34 mouse cellular contexts compared by ENCODE assay signal in the genomic region with DNA sequence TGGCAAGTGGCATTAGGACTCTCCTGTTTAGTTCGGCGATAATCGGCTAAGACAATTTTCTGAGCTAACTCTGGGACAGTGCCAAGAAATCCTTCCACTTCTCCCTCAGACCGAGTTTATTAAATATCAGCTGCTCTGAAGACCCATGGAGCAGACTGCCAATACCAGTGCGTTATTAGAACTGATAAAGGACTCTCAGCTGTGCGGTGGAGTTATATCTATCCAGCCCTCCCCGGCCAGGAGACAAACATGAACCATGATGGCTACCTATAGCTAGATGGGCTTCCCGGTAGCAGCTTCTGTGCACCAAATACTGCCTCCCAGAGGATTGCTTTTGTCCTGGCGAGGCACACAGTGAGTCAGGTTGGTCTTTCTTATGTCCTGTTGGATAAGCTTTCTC.
A peak's percentile ranks its signal among the peaks of the same experiment; 100 is the strongest.
DNase-seq lines count a peak whose midpoint lies in the region; ATAC-seq and TF ChIP-seq lines count a peak whose summit lies in the region.
"Had no signal": no experiment of that assay in that cellular context is flagged by ENCODE, and none has a peak within 500 bp of the region (broad histone marks: within the 10 kb centered on the region; RNA-seq: fewer than 3 reads in every experiment).

No protein-coding gene starts in this region.

- TF ChIP-seq POLR2A in limb, embryonic 14.5 days (IDR thresholded peaks at IDR 0.05; ENCODE audit: borderline replicate concordance, extremely low read depth, insufficient read depth, insufficient read length) = no peak

- H3K27me3 ChIP-seq in forebrain, embryonic 14.5 days (replicated peaks; ENCODE audit: control insufficient read depth, insufficient read depth, low read length) = no peaks in the 10 kb centered on the region
- H3K27me3 ChIP-seq in forebrain, embryonic 15.5 days = no peaks in the 10 kb centered on the region
- H3K27me3 ChIP-seq in limb, embryonic 14.5 days (ENCODE audit: control insufficient read depth, insufficient read depth, low read length) = no peaks in the 10 kb centered on the region
- H3K27me3 ChIP-seq in limb, embryonic 10.5 days (ENCODE audit: low read depth, poor library complexity, severe bottlenecking) = no peaks in the 10 kb centered on the region
- H3K27me3 ChIP-seq: embryonic facial prominence, embryonic 12.5 days; heart, embryonic 15.5 days; hindbrain, embryonic 12.5 days; kidney, embryonic 15.5 days; limb, embryonic 15.5 days; lung, embryonic 15.5 days; neural tube, embryonic 12.5 days had no signal

- no peak overlapping the region for H3K4me3 ChIP-seq in forebrain, embryonic 14.5 days (ENCODE audit: low read depth, low read length)
- no peak overlapping the region for H3K4me3 ChIP-seq in forebrain, embryonic 15.5 days
- no peak overlapping the region for H3K4me3 ChIP-seq in limb, embryonic 14.5 days (replicated peaks; ENCODE audit: low read length)
- H3K4me3 ChIP-seq in limb, embryonic 10.5 days = no peak overlapping the region
- H3K4me3 ChIP-seq: embryonic facial prominence, embryonic 12.5 days; forebrain, embryonic 10.5 days; heart, embryonic 10.5 days; heart, embryonic 15.5 days; hindbrain, embryonic 12.5 days; kidney, embryonic 15.5 days; layer of hippocampus, adult 2 months; limb, embryonic 15.5 days; lung, embryonic 15.5 days; midbrain, embryonic 10.5 days; myocyte; neural tube, embryonic 12.5 days had no signal

- no peak overlapping the region for H3K27ac ChIP-seq in forebrain, embryonic 14.5 days (ENCODE audit: low read depth, low read length)
- no peak overlapping the region for H3K27ac ChIP-seq in forebrain, embryonic 15.5 days (replicated peaks)
- no peak overlapping the region for H3K27ac ChIP-seq in limb, embryonic 14.5 days (replicated peaks; ENCODE audit: low read depth, low read length)
- H3K27ac ChIP-seq in limb, embryonic 10.5 days = no peak overlapping the region
- H3K27ac ChIP-seq: embryonic facial prominence, embryonic 12.5 days; forebrain, embryonic 10.5 days; heart, embryonic 10.5 days; heart, embryonic 15.5 days; hindbrain, embryonic 12.5 days; kidney, embryonic 15.5 days; layer of hippocampus, adult 2 months; limb, embryonic 15.5 days; liver, embryonic 14.5 days; lung, embryonic 15.5 days; macrophage; midbrain, embryonic 10.5 days; neural tube, embryonic 12.5 days had no signal

- H3K4me1 ChIP-seq in forebrain, embryonic 14.5 days (ENCODE audit: control insufficient read depth, insufficient read depth, low read length) = no peaks in the 10 kb centered on the region
- no peaks in the 10 kb centered on the region for H3K4me1 ChIP-seq in forebrain, embryonic 15.5 days
- peaks cover 3% of the 10 kb centered on the region; the same call in 1 of the 2 replicates for H3K4me1 ChIP-seq in limb, embryonic 14.5 days (ENCODE audit: control insufficient read depth, insufficient read depth, low read length)
- H3K4me1 ChIP-seq in limb, embryonic 10.5 days = peaks cover 4% of the 10 kb centered on the region; the same call in 1 of the 2 replicates
- H3K4me1 ChIP-seq: embryonic facial prominence, embryonic 12.5 days; forebrain, embryonic 10.5 days; heart, embryonic 10.5 days; heart, embryonic 15.5 days; hindbrain, embryonic 12.5 days; midbrain, embryonic 10.5 days; neural tube, embryonic 12.5 days had no signal

- no peak overlapping the region for H3K4me2 ChIP-seq in forebrain, embryonic 14.5 days (ENCODE audit: low read length)
- no peak overlapping the region for H3K4me2 ChIP-seq in forebrain, embryonic 15.5 days (replicated peaks)
- no peak overlapping the region for H3K4me2 ChIP-seq in limb, embryonic 14.5 days (replicated peaks; ENCODE audit: low read depth, low read length, severe bottlenecking)
- H3K4me2 ChIP-seq: embryonic facial prominence, embryonic 12.5 days; heart, embryonic 15.5 days; hindbrain, embryonic 12.5 days; kidney, embryonic 15.5 days; limb, embryonic 15.5 days; lung, embryonic 15.5 days; neural tube, embryonic 12.5 days had no signal

- peak; percentile 21 for DNase-seq in forebrain, embryonic 14.5 days (ENCODE audit: low spot score)
- DNase-seq in limb, embryonic 14.5 days (ENCODE audit: low spot score) = peak; percentile 39
- DNase-seq in limb, embryonic 10.5 days (ENCODE audit: low spot score) = no peak
- DNase-seq in ES-CJ7 (ENCODE audit: low read depth, low spot score) (peak; percentile 61), ZHBTc4 (ENCODE audit: low read depth, low spot score) (peak; percentile 46)
- no peak for DNase-seq in layer of hippocampus, postnatal 10 days (ENCODE audit: low spot score in 2 of 2)
- DNase-seq in adrenal gland, postnatal 14 days = no peak
- DNase-seq: adrenal gland, adult 8-10 months; cerebellum, adult 11 months; cerebellum, adult 9-10 months; cerebellum, postnatal 36 days; gastrocnemius, postnatal 14 days; kidney, adult 18-20 months; kidney, postnatal 36 days; retina, postnatal 1 day; spleen, adult 18-20 months; thymus, adult 18-20 months; thymus, postnatal 25 days had no signal

- H3K9me3 ChIP-seq in forebrain, embryonic 14.5 days (replicated peaks; ENCODE audit: control insufficient read depth, low read length) = 0 out of 2 replicates have a peak, but pooled peaks cover 2% of the 10 kb centered on the region
- no peaks in the 10 kb centered on the region for H3K9me3 ChIP-seq in forebrain, embryonic 15.5 days
- no peaks in the 10 kb centered on the region for H3K9me3 ChIP-seq in limb, embryonic 14.5 days (ENCODE audit: control insufficient read depth, low read length)
- H3K9me3 ChIP-seq in limb, embryonic 10.5 days (replicated peaks) = no peaks in the 10 kb centered on the region
- H3K9me3 ChIP-seq: embryonic facial prominence, embryonic 12.5 days; forebrain, embryonic 10.5 days; heart, embryonic 10.5 days; heart, embryonic 15.5 days; hindbrain, embryonic 12.5 days; kidney, embryonic 15.5 days; limb, embryonic 15.5 days; lung, embryonic 15.5 days; neural tube, embryonic 12.5 days had no signal

- no peak for ATAC-seq in forebrain, embryonic 14.5 days
- no peak for ATAC-seq in forebrain, embryonic 15.5 days (replicated peaks)
- ATAC-seq in limb, embryonic 14.5 days (ENCODE audit: low FRiP score, low read depth) = no peak
- ATAC-seq: midbrain, embryonic 16.5 days had no signal

- WGBS in forebrain, embryonic 14.5 days = 72% methylated on average over 9 of the region's 9 CpGs
- 71% methylated on average over 9 of the region's 9 CpGs for WGBS in forebrain, embryonic 15.5 days
- 64% methylated on average over 9 of the region's 9 CpGs for WGBS in limb, embryonic 14.5 days
- WGBS in limb, embryonic 10.5 days = 90% methylated on average over 9 of the region's 9 CpGs

- no peaks in the 10 kb centered on the region for H3K36me3 ChIP-seq in forebrain, embryonic 14.5 days (ENCODE audit: control insufficient read depth, insufficient read depth, low read length)
- H3K36me3 ChIP-seq in forebrain, embryonic 15.5 days = no peaks in the 10 kb centered on the region
- H3K36me3 ChIP-seq in limb, embryonic 14.5 days (ENCODE audit: control insufficient read depth, insufficient read depth, low read length) = no peaks in the 10 kb centered on the region
- no peaks in the 10 kb centered on the region for H3K36me3 ChIP-seq in limb, embryonic 10.5 days
- H3K36me3 ChIP-seq: embryonic facial prominence, embryonic 12.5 days; forebrain, embryonic 10.5 days; heart, embryonic 10.5 days; heart, embryonic 15.5 days; hindbrain, embryonic 12.5 days; kidney, embryonic 15.5 days; limb, embryonic 15.5 days; lung, embryonic 15.5 days; midbrain, embryonic 10.5 days; neural tube, embryonic 12.5 days had no signal

- H3K9ac ChIP-seq in forebrain, embryonic 14.5 days (ENCODE audit: low read length) = no peak overlapping the region
- H3K9ac ChIP-seq in forebrain, embryonic 15.5 days (replicated peaks) = no peak overlapping the region
- H3K9ac ChIP-seq in limb, embryonic 14.5 days (ENCODE audit: low read depth, low read length, severe bottlenecking) = no peak overlapping the region
- H3K9ac ChIP-seq: embryonic facial prominence, embryonic 12.5 days; heart, embryonic 15.5 days; hindbrain, embryonic 12.5 days; kidney, embryonic 15.5 days; limb, embryonic 15.5 days; liver, embryonic 14.5 days; lung, embryonic 15.5 days; neural tube, embryonic 12.5 days had no signal

Comparison
In these comparisons a context has a peak if more than half of its experiments do, and no peak if none do; other contexts are left out.
1. DNase-seq: peak in forebrain, embryonic 14.5 days (single experiment), limb, embryonic 14.5 days (single experiment), ES-CJ7 (single experiment) and ZHBTc4 (single experiment); none in limb, embryonic 10.5 days (single experiment), layer of hippocampus, postnatal 10 days (0 of 2) and adrenal gland, postnatal 14 days (single experiment).